Mouse (Mus musculus) midbrain, embryonic 10.5 days (tissue): Measurements from ENCODE around the gene Hoxd9. TPM values are rescaled to one million over a fixed set of nuclear protein-coding genes. Genes with fewer than 3 reads are reported as not detected.

Source experiments
- DNase-seq: peaks from one replicate; pipeline ENCODE4 v3.0.0-alpha.2; 2017; ENCODE audit warnings: low spot score
- H3K27ac ChIP-seq: fragments of 300-500 bp; sonication (generic); replicated peaks from 2 replicates; pipeline ENCODE4 v1.5.1; 2016; ENCODE audit warnings: mild to moderate bottlenecking
- H3K27me3 ChIP-seq: fragments of 300-500 bp; sonication (generic); 2 replicates; pipeline ENCODE4 v1.6.1; 2016; ENCODE audit warnings: low read depth, mild to moderate bottlenecking; ENCODE audit not compliant: poor library complexity, severe bottlenecking
- H3K36me3 ChIP-seq: fragments of 300-500 bp; sonication (generic); 2 replicates; pipeline ENCODE4 v1.6.1; 2016; ENCODE audit warnings: mild to moderate bottlenecking, moderate library complexity
- H3K4me1 ChIP-seq: fragments of 300-500 bp; sonication (generic); 2 replicates; pipeline ENCODE4 v1.6.1; 2016
- H3K4me3 ChIP-seq: fragments of 300-500 bp; sonication (generic); 2 replicates; pipeline ENCODE4 v1.5.1; 2016; ENCODE audit warnings: mild to moderate bottlenecking, moderate library complexity
- H3K9me3 ChIP-seq: fragments of 300-500 bp; sonication (generic); replicated peaks from 2 replicates; pipeline ENCODE4 v1.6.1; 2016; ENCODE audit warnings: mild to moderate bottlenecking
- WGBS: fragments of 180-500 bp; shearing (Covaris S2); methylation state at CpG from one replicate; pipeline ENCODE4 v1.1.7; 2016; 5-methylcytosine and 5-hydroxymethylcytosine counted together
- polyA plus RNA-seq: library from polyadenylated mRNA; unstranded; fragments of >200 nt; fragmentation: Nextera tagmentation; extraction: Ambion mirVana; gene quantifications from 2 replicates; pipeline ENCODE4 v1.2.1, GENCODE M21; 2016

Hoxd9 gene
- polyA plus RNA-seq, 1 experiment from 2014 or later = not detected

DNA sequence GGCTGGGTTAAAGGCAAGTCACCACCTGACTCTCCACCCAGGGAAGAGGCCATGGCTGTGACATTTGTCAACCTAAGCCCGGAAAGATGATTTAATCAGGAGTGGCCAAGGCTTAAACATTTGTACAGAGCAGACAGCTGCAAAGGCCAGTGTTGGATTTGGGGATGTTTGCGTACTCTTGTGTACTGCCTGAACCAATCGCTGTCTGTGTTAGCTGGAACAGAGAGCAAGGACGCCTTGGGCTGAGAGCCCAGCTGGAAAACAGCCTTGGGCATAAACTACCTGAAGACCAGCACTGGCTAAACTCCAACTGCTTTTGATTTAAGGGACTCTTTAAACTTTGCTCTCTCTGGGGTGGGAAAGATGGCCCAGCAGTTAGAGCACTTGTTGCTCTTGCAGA is 11.1 kb downstream of the Hoxd9 start:
- Histone ChIP-seq H3K9me3 (no peaks in the 10 kb centered on the region), H3K27ac (no peak overlapping the region), H3K4me3 (no peak overlapping the region), H3K4me1 (peaks cover 20% of the 10 kb centered on the region), H3K27me3 (peaks cover 100% of the 10 kb centered on the region), H3K36me3 (no peaks in the 10 kb centered on the region)
- DNase-seq = no peak
- WGBS = 8% methylated on average over 4 of the region's 4 CpGs

GRCm38 (mm10) chr2:74709465-74710419 is 12.2 kb downstream of the Hoxd9 start:
- no peaks in the 10 kb centered on the region for H3K9me3 ChIP-seq
- H3K27ac ChIP-seq = no peak overlapping the region
- 4% methylated on average over 5 of the region's 5 CpGs for WGBS
- no peaks in the 10 kb centered on the region for H3K36me3 ChIP-seq
- no peak overlapping the region for H3K4me3 ChIP-seq
- peaks cover 100% of the 10 kb centered on the region for H3K27me3 ChIP-seq
- DNase-seq = no peak
- H3K4me1 ChIP-seq = peaks cover 17% of the 10 kb centered on the region

GRCm38 (mm10) chr2:74710929-74711543 is 13.5 kb downstream of the Hoxd9 start:
- DNase-seq = no peak
- no peaks in the 10 kb centered on the region for H3K36me3 ChIP-seq
- H3K27ac ChIP-seq = no peak overlapping the region
- H3K4me3 ChIP-seq = no peak overlapping the region
- WGBS = under 1% methylated on average over 16 of the region's 16 CpGs
- H3K27me3 ChIP-seq = peaks cover 100% of the 10 kb centered on the region
- H3K4me1 ChIP-seq = peaks cover 11% of the 10 kb centered on the region
- H3K9me3 ChIP-seq = no peaks in the 10 kb centered on the region

DNA sequence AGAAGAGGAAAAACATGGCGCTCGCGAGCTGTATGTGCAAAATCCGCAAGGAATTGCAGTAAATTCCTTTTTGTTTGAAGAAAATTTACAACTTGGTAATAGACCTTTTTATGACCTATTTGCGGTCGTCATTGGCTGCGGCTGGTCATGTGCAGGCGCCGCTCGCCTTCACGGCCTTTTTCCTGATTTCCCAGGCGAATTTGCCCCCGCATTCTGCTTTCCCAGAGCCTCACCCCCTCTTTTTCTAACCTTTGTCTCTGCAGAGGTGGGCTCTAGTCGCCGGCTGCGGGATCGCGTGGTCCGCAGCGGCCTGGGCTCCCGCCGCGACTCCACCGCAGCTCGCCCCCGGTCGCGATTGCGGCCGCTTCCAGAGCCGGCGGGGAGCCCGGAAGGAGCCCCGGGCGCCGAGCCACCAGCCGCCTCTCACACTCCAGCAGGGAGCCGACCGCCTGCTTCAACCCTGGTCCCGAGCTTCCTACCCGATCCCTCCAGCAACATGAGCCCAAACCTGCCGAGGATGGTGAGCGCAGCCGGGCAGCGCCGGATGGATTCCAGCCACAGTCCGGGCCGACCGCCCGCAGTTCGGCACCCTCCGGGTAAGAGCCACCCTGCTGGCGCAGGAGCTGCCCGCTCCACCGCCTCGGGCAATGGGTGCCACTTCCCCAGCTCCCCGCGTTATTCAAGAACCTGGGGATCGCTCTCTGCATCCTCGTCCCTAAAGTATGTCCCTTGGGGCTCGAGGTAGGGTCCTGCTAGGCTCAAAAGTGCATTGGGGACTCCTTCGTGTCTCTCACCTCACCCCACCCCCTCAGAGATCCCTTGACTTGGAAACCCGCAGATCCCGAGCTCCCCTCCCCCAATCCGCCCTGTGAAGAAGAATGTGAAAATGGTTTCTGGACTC is 14.4 kb downstream of the Hoxd9 start, which contains the start of the genes Hoxd3 and Hoxd4:
Hoxd3 (plus strand) TSS at position 207 of the 901 bp plus-strand sequence.
Hoxd4 (plus strand) TSS at position 209 of the 901 bp plus-strand sequence.
- Histone ChIP-seq H3K27ac (no peak within 1 kb of the TSS), H3K4me1 (peaks cover 11% of the 10 kb centered on the region), H3K27me3 (peaks cover 100% of the 10 kb centered on the region), H3K36me3 (no peaks in the 10 kb centered on the region), H3K9me3 (no peaks in the 10 kb centered on the region), H3K4me3 (peak within 1 kb of the TSS; percentile 34)
- WGBS = under 1% methylated on average over 65 of the region's 65 CpGs
- DNase-seq = peak; percentile 61

DNA sequence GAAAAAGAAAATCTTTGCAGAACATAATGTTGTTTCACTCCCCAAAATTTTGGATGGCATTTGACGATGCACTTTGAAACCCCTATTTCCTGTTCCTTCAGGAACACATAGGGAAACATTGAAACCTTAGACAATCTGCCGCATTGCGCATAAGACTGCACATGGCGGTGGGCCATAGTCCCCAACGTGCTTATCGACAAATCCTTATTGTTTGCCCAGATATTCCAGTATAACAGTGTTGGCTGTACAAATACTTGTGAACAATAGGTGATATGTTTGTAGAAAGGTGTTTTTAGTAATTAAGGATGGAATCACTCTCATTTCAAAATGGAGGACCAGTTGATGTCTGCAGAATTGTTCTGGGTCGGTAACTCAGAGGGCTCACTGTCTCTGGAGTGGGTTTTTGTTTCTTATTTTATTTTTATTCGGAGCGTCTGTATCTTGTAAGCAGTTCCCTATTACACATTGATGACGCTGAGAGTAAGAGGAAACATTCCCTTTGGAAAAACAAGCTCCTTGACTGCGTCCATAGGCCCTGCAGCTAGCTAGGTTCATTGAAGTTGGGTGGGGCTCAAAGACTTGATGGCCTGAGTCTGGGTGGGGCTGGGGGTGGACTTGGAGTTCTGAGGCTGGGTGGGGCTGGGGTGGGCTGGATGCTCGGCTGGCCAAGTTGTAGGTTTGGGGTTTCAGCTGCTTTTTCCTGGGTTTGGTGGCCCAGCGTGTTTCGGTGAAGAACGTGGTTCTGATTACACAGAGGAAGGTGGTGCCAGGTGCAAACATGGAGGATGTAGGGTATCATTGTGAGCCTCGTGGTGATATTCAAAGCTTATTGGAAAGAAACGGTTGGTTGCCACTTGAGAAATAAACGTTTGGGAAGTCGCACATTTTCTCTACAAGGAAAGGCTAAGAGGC is 16.0 kb downstream of the Hoxd9 start:
- Histone ChIP-seq H3K4me3 (no peak overlapping the region), H3K27me3 (peaks cover 100% of the 10 kb centered on the region), H3K4me1 (peaks cover 11% of the 10 kb centered on the region), H3K27ac (no peak overlapping the region), H3K36me3 (no peaks in the 10 kb centered on the region), H3K9me3 (no peaks in the 10 kb centered on the region)
- 4% methylated on average over 19 of the region's 19 CpGs for WGBS
- DNase-seq = no peak

GRCm38 (mm10) chr2:74714156-74714789 is 16.7 kb downstream of the Hoxd9 start:
- DNase-seq = no peak
- no peaks in the 10 kb centered on the region for H3K9me3 ChIP-seq
- peaks cover 11% of the 10 kb centered on the region for H3K4me1 ChIP-seq
- H3K36me3 ChIP-seq = no peaks in the 10 kb centered on the region
- H3K27ac ChIP-seq = no peak overlapping the region
- 4% methylated on average over 18 of the region's 18 CpGs for WGBS
- no peak overlapping the region for H3K4me3 ChIP-seq
- H3K27me3 ChIP-seq = peaks cover 100% of the 10 kb centered on the region

DNA sequence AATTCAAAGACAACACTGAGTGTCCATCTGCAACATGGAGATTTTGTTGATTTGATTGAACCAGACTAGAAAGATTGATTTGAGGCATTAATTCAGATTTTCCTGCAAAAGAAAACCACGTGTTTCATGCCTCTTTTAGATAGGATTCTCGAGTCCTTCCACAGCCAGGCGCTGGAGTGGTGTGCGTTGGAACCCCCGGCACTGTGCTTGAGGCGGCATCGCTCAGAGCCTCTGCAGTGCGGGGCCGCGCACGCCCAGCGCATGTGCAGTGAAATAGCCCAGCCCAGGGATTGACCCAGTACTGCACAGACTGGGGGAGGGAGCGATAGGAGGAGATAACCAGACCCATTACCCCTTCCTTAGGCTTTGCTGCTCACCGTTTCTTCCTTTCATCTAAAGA is 17.4 kb downstream of the Hoxd9 start:
- no peak overlapping the region for H3K27ac ChIP-seq
- H3K4me3 ChIP-seq = no peak overlapping the region
- peaks cover 11% of the 10 kb centered on the region for H3K4me1 ChIP-seq
- H3K9me3 ChIP-seq = no peaks in the 10 kb centered on the region
- no peaks in the 10 kb centered on the region for H3K36me3 ChIP-seq
- H3K27me3 ChIP-seq = peaks cover 100% of the 10 kb centered on the region
- under 1% methylated on average over 14 of the region's 14 CpGs for WGBS
- DNase-seq = no peak

GRCm38 (mm10) chr2:74715504-74716241 is 18.1 kb downstream of the Hoxd9 start:
- Histone ChIP-seq H3K9me3 (no peaks in the 10 kb centered on the region), H3K27me3 (peaks cover 100% of the 10 kb centered on the region), H3K27ac (no peak overlapping the region), H3K4me1 (peaks cover 11% of the 10 kb centered on the region), H3K36me3 (no peaks in the 10 kb centered on the region), H3K4me3 (peak overlapping the region; percentile 41)
- DNase-seq = peak; percentile 90
- 3% methylated on average over 26 of the region's 26 CpGs for WGBS

DNA sequence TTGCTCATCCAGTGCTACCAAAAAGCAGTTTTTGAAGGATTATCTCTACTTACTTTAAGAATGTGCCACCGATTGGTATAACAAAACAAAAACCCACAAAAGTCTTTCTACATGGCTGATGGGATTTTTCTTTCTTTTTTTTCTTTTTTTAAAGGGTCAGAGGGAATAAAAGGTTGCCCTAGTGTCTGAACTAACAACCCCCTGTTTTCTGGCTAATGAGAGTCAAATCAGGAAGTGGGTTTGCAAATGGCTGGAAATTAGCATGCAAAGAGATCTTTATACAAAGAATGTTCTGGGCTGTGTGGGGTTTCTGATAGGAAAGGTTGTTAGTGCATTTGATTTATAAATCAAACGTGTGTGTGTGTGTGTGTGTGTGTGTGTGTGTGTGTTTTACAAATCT is 22.9 kb downstream of the Hoxd9 start:
- Histone ChIP-seq H3K9me3 (no peaks in the 10 kb centered on the region), H3K27ac (no peak overlapping the region), H3K4me1 (peaks cover 5% of the 10 kb centered on the region; the same call in 1 of the 2 replicates), H3K36me3 (no peaks in the 10 kb centered on the region), H3K4me3 (no peak overlapping the region), H3K27me3 (peaks cover 100% of the 10 kb centered on the region)
- 5% methylated on average over 2 of the region's 2 CpGs for WGBS
- DNase-seq = no peak

- WGBS = 2% methylated on average over 5 of the region's 5 CpGs
- H3K27me3 ChIP-seq = peaks cover 100% of the 10 kb centered on the region
These were observed 23.5 kb downstream of the Hoxd9 start for GRCm38 (mm10) chr2:74720955-74721491.

More at GRCm38 (mm10) chr2:74720955-74721491, 23.5 kb downstream of the Hoxd9 start:
- H3K27ac ChIP-seq = no peak overlapping the region
- H3K36me3 ChIP-seq = no peaks in the 10 kb centered on the region
- peaks cover under 1% of the 10 kb centered on the region; the same call in 1 of the 2 replicates for H3K4me1 ChIP-seq
- peak; percentile 14 for DNase-seq
- no peak overlapping the region for H3K4me3 ChIP-seq
- H3K9me3 ChIP-seq = no peaks in the 10 kb centered on the region
